Mouse (Mus musculus) forebrain, embryonic 10.5 days (tissue): ENCODE measurements around the gene Phactr1. TPM values are rescaled to one million over a fixed set of nuclear protein-coding genes. Genes with fewer than 3 reads are reported as not detected.
"Not testable (repeated sequence)": the region's sequence is repeated elsewhere in the genome, so short reads cannot be mapped to it uniquely, and the experiment has no call there.

Experiments
- DNase-seq: peaks from one replicate; pipeline ENCODE4 v3.0.0-alpha.2; 2017; ENCODE audit warnings: low spot score; ENCODE audit errors: extremely low spot score
- H3K27ac ChIP-seq: fragments of 300-500 bp; sonication (generic); 2 replicates; pipeline ENCODE4 v1.5.1; 2016; ENCODE audit warnings: mild to moderate bottlenecking
- H3K27me3 ChIP-seq: fragments of 300-500 bp; sonication (generic); 2 replicates; pipeline ENCODE4 v1.6.1; 2016; ENCODE audit warnings: mild to moderate bottlenecking; ENCODE audit not compliant: poor library complexity, severe bottlenecking
- H3K36me3 ChIP-seq: fragments of 300-500 bp; sonication (generic); replicated peaks from 2 replicates; pipeline ENCODE4 v1.6.1; 2016; ENCODE audit warnings: mild to moderate bottlenecking, moderate library complexity
- H3K4me1 ChIP-seq: fragments of 300-500 bp; sonication (generic); 2 replicates; pipeline ENCODE4 v1.6.1; 2016
- H3K4me3 ChIP-seq: fragments of 300-500 bp; sonication (generic); 2 replicates; pipeline ENCODE4 v1.5.1; 2016; ENCODE audit warnings: mild to moderate bottlenecking, moderate library complexity
- H3K9me3 ChIP-seq: fragments of 300-500 bp; sonication (generic); 2 replicates; pipeline ENCODE4 v1.6.1; 2016; ENCODE audit warnings: mild to moderate bottlenecking, moderate library complexity
- WGBS: fragments of 180-500 bp; shearing (Covaris S2); methylation state at CpG from one replicate; pipeline ENCODE4 v1.1.7; 2016; 5-methylcytosine and 5-hydroxymethylcytosine counted together
- polyA plus RNA-seq: library from polyadenylated mRNA; unstranded; fragments of >200 nt; fragmentation: Nextera tagmentation; extraction: Ambion mirVana; gene quantifications from 2 replicates; pipeline ENCODE4 v1.2.1, GENCODE M21; 2016

The Phactr1 gene
- polyA plus RNA-seq, 1 experiment from 2014 or later = 5.5 TPM

DNA sequence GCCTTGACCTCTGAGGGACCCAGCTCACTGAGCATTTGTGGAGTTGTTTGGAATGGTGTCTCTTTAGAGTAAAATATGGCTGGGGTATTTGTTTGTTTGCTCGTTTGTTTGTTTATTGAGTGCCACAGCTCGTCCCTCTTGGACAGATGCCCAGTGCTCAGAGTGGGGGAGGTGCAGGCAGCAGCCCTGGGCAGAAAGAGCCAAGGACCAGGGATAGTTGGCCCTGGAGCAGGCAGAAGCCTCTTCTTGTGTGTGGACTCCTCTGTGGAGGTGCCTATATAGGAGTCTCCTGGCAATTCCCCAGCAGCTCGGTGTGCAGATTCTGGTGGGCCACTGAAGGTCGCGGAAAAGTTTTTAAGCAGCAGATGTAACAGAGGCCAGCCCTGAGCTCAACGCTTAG is 236.8 kb downstream of the Phactr1 start:
- 29% methylated on average over 6 of the region's 6 CpGs for WGBS
- H3K27ac ChIP-seq = no peak overlapping the region
- H3K4me1 ChIP-seq = peaks cover 41% of the 10 kb centered on the region
- peaks cover 34% of the 10 kb centered on the region for H3K27me3 ChIP-seq
- DNase-seq = no peak
- no peaks in the 10 kb centered on the region for H3K9me3 ChIP-seq
- H3K36me3 ChIP-seq = no peaks in the 10 kb centered on the region
- H3K4me3 ChIP-seq = peak overlapping the region; percentile 78

DNA sequence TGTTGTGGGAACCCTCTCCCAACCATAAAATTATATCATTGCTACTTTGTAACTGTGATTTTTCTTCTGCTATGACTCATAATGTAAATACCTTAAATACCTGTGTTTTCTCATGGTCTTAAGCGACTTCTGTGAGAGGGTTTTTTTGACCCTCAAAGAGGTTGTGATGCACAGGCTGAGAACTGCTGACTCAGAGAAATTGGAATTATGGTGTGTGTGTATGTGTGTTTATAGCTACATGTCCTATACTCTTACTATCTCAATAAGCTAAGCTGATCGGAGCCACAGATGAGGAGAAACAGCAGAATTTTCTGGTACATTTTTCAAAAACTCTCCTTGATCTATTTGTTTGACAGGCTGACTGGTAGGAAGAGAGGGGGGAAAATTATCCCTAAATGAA is 239.6 kb downstream of the Phactr1 start:
- peaks cover 28% of the 10 kb centered on the region for H3K4me1 ChIP-seq
- peaks cover 30% of the 10 kb centered on the region for H3K27me3 ChIP-seq
- no peak overlapping the region for H3K27ac ChIP-seq
- H3K9me3 ChIP-seq = no peaks in the 10 kb centered on the region
- 90% methylated on average over 2 of the region's 2 CpGs for WGBS
- no peak overlapping the region for H3K4me3 ChIP-seq
- DNase-seq = no peak
- H3K36me3 ChIP-seq = no peaks in the 10 kb centered on the region

DNA sequence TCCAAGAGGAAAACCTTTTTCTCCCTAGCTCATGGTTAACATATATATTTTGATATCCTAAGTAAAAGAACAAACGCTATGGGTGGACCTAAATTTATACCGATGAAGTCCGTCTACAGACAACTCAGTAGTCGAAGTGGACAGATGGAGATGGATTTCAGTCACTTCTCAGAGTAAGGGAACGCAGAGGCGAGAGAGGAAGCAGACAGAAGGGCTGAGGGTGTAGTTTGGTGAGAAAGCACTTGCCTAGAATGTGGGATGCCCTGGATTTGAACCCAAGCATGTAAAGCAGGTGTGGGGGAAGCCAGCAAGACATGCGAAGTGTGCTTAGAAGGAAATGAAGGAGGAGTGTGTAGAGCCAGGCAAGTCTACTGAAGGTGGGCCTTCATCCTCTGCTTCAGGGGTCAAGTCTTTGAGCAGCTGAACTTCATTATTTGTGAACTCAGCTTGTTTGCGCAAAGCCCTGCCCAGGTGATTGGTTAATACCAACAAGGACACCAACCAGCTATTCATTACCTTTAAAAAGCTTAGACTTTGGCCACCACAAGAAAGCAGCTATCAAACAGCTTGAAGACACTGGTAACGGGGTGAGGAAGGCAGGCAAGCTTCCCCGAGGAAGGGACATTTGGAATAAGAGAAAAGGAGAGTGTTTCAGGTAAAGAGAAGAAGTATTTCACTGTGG is 241.5 kb downstream of the Phactr1 start:
- DNase-seq = no peak

DNA sequence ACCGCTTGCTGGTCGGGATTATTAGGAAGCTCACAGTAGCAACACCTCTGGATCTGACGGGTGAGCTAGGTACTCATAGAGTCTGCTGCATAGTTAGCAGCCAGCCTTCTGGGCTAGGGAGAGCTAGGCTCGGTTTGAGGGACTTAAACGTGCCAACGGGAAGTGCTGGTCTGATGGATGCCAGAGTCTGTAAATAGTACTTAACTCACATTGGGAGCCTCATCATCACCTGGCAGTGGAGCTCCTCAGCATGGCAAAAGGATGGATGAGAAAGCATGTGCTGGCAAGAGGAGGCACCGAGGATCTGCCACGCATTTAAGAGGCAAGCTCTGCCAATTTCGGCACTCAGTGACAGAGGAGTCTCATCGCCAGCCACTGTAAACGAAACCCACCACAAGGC is 247.4 kb downstream of the Phactr1 start:
- DNase-seq = no peak
- H3K4me3 ChIP-seq = no peak overlapping the region
- WGBS = 93% methylated on average over 11 of the region's 11 CpGs
- no peaks in the 10 kb centered on the region; the same call in 1 of the 2 replicates for H3K36me3 ChIP-seq
- H3K27me3 ChIP-seq = no peaks in the 10 kb centered on the region
- peaks cover 16% of the 10 kb centered on the region for H3K9me3 ChIP-seq
- peaks cover 13% of the 10 kb centered on the region for H3K4me1 ChIP-seq
- H3K27ac ChIP-seq = no peak overlapping the region

More for the DNA sequence above, 241.5 kb downstream of the Phactr1 start:
- H3K27ac ChIP-seq = no peak overlapping the region
- H3K9me3 ChIP-seq = peaks cover under 1% of the 10 kb centered on the region; the same call in 1 of the 2 replicates
- H3K36me3 ChIP-seq = no peaks in the 10 kb centered on the region
- H3K4me3 ChIP-seq = no peak overlapping the region
- peaks cover 10% of the 10 kb centered on the region for H3K4me1 ChIP-seq
- peaks cover 11% of the 10 kb centered on the region for H3K27me3 ChIP-seq
- WGBS = 94% methylated on average over 10 of the region's 10 CpGs

DNA sequence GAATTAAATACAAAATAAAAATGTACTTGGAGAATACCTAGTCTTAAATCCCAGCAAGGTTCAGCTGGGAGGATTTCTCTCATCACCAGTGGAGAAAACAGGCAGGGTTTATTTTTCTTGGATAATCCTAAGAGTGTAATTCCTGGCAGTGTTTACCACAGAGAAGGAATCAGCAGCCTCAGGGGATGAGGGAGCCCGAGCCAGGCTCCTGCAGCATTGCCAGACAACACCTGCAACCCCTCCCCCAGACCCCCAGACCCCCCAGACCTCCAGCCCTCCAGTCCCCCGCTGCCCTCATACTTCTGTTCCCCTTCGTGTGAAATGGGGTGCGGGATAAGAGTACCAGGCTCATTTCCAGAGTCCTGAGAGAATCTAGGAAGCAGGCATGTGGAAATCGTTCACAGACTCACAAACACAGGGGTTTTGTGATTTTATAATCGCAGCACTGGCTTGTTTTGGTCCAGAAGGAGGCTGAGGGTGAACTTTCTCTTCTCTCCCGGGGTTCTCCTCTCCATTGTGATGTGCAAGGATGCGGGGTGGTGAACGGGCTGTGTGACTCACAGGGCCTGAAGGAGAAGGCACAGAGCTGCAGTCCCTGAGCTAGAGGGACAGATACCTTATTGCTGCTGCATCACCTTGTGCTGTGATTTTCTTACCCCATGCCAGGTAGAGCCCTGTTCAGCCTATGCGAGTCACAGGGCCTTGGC is 249.3 kb downstream of the Phactr1 start:
- Histone ChIP-seq H3K9me3 (peaks cover 16% of the 10 kb centered on the region), H3K4me3 (no peak overlapping the region), H3K4me1 (peaks cover 18% of the 10 kb centered on the region), H3K36me3 (no peaks in the 10 kb centered on the region; the same call in 1 of the 2 replicates), H3K27ac (no peak overlapping the region), H3K27me3 (no peaks in the 10 kb centered on the region)
- WGBS = 46% methylated on average over 10 of the region's 10 CpGs
- no peak for DNase-seq

DNA sequence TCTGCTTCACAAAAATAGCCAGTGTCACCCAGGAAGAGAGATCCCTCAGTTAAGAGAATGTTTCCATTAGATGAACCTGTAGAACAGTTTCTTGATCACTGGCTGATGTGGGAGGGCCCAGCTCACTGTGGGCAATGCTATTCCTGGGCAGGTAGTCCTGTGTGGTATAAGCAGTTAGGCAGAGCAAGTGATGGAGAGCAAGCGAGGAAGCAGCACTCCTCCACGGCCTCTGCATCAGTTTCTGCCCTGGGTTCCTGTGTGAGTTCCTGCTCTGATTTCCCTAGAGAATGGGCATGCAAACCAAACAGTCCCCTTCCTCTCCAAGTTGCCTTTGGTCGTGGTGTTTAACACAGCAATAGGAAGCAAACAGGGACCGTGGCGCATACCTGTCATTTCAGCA is 251.6 kb downstream of the Phactr1 start:
- Histone ChIP-seq H3K27ac (no peak overlapping the region), H3K4me3 (no peak overlapping the region), H3K36me3 (no peaks in the 10 kb centered on the region; the same call in 1 of the 2 replicates), H3K27me3 (no peaks in the 10 kb centered on the region), H3K9me3 (peaks cover 15% of the 10 kb centered on the region), H3K4me1 (peaks cover 22% of the 10 kb centered on the region)
- WGBS = 90% methylated on average over 5 of the region's 5 CpGs
- DNase-seq = no peak

DNA sequence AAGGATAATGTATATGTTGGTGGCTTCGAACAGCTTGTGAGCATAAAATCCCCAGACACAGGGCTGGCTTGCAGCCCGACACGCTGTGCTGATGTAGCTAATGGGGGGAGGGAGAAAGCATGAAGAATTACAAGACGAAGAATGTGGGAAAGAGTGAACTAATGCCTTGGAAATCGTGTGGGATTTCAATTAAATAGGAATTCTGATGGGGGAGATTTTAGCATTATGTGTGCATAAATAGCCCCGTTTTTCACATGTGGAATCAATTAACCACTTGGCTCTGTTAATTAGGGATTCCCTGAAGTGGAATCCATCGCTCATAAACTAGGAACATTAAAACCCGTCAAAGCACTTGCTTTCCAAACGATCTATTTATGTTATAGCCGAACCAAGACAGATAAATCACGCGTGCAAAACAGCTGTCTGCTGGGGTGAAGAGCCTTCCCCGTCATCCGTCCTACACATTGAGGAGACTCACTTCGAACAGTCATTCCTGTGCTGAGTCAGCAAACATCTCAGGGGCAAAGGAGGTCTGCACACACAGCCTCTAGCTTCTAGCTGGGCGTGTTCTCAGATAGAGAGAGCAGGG is 254.2 kb downstream of the Phactr1 start:
- H3K27me3 ChIP-seq = no peaks in the 10 kb centered on the region
- H3K27ac ChIP-seq = no peak overlapping the region
- 76% methylated on average over 16 of the region's 16 CpGs for WGBS
- H3K4me3 ChIP-seq = no peak overlapping the region
- H3K9me3 ChIP-seq = no peaks in the 10 kb centered on the region
- no peaks in the 10 kb centered on the region for H3K36me3 ChIP-seq
- peaks cover 18% of the 10 kb centered on the region for H3K4me1 ChIP-seq
- DNase-seq = no peak

DNA sequence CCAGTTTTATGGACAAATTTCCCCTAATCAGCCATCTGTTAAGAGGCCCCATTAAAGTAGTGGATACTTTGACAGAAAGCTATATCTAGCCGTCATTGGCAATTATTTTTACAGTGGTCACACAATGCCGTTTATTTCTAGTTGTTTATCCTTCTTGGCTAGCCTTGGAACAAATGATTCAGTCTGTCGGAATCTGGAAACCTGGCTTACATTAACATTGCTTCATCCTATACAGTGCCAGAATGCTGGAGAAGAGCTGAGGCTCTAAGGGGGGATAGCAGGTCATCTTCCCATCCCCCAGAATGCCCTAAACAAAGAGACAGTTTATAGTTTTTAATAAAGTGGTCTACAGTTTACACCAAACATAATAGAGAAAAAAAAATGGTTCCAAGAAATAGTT is 257.4 kb downstream of the Phactr1 start:
- 86% methylated on average over 3 of the region's 3 CpGs for WGBS
- no peaks in the 10 kb centered on the region for H3K36me3 ChIP-seq
- no peak overlapping the region for H3K27ac ChIP-seq
- H3K27me3 ChIP-seq = no peaks in the 10 kb centered on the region
- H3K4me3 ChIP-seq = no peak overlapping the region
- H3K9me3 ChIP-seq = no peaks in the 10 kb centered on the region
- no peak for DNase-seq
- peaks cover 8% of the 10 kb centered on the region for H3K4me1 ChIP-seq

DNA sequence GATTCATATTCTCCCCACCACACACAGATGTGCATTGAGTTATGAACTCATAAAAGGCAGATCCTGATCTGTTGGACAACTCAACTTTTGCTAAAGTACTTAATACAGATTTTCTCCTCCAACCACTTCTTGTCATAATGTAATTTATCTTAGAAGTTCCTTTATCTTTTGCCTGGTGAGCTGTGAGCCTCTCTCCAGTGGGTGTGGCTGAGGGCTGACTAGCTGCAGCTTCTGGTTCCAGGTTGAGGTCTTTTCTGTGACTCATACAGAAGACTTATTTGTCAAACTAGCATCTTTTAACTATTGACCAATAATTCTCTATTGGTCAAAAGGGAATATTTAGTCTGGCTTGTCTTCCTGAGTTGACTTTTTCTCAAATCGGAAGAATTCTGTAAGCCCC is 257.9 kb downstream of the Phactr1 start:
- Histone ChIP-seq H3K4me1 (peaks cover 8% of the 10 kb centered on the region), H3K4me3 (no peak overlapping the region), H3K9me3 (no peaks in the 10 kb centered on the region), H3K27me3 (no peaks in the 10 kb centered on the region), H3K36me3 (no peaks in the 10 kb centered on the region), H3K27ac (no peak overlapping the region)
- DNase-seq = no peak
- WGBS = 94% methylated on average over 1 of the region's 1 CpGs

DNA sequence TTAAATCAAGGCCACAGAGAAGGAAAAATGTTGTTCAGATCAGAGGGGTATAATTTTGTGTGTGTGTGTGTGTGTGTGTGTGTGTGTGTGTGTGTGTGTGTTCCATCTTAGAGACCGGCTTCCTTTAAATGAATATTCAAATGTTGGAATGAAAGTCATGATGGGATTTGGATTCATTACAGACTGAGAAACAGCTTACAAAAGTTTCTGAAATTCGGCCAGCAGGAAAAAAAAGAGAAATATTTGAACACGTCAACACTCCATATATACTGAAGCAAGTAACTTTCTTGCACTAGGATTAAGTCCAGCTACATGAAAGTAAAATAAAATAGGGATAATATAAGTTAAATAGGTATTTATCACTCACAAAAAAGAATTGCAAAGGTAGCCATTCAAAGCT is 259.8 kb downstream of the Phactr1 start:
- H3K9me3 ChIP-seq = no peaks in the 10 kb centered on the region
- DNase-seq = no peak
- no peaks in the 10 kb centered on the region for H3K36me3 ChIP-seq
- no peak overlapping the region for H3K4me3 ChIP-seq
- no peaks in the 10 kb centered on the region for H3K4me1 ChIP-seq
- no peak overlapping the region for H3K27ac ChIP-seq
- WGBS = 92% methylated on average over 3 of the region's 3 CpGs
- H3K27me3 ChIP-seq = no peaks in the 10 kb centered on the region

DNA sequence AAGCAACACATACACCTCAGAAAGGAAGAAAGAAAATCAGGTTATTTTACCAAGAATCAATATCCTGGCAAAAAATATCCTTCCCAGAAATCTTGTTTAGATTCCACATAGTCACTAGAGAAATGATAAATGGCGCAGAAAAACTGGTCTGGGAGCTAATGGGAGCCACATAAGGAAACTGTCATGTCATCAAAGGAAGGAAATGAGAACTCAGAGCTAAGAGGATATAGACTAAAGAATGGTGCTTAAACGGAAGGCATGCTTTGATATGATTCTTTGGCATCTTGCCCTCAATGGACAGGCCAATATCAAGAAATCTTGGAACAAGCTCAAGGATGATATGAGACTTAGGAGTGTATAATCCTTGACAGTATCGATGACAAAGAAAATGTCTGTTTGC is 263.7 kb downstream of the Phactr1 start:
- Histone ChIP-seq H3K27me3 (no peaks in the 10 kb centered on the region), H3K27ac (no peak overlapping the region), H3K9me3 (no peaks in the 10 kb centered on the region), H3K4me1 (no peaks in the 10 kb centered on the region), H3K4me3 (no peak overlapping the region), H3K36me3 (no peaks in the 10 kb centered on the region)
- no peak for DNase-seq
- WGBS = 84% methylated on average over 3 of the region's 3 CpGs

DNA sequence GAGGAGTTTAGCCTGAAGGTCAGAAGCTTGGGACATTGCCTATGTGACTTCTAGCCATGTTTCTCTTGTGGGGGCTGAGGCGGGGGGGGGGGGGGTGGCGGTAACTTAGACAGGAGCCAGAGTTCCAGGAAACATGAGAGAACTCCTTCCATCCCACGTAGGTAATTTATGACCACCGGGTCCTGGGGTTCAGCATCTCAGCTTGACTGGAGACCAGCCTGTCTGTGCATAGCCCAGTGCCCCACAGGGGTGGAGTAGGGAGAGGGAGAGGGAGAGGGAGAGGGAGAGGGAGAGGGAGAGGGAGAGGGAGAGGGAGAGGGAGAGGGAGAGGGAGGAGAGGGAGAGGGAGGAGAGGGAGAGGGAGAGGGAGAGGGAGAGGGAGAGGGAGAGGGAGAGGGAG is 264.8 kb downstream of the Phactr1 start:
- not testable (repeated sequence) for DNase-seq, H3K4me1 ChIP-seq, H3K27me3 ChIP-seq, H3K9me3 ChIP-seq, H3K36me3 ChIP-seq, H3K27ac ChIP-seq, H3K4me3 ChIP-seq
- 68% methylated on average over 4 of the region's 4 CpGs for WGBS

DNA sequence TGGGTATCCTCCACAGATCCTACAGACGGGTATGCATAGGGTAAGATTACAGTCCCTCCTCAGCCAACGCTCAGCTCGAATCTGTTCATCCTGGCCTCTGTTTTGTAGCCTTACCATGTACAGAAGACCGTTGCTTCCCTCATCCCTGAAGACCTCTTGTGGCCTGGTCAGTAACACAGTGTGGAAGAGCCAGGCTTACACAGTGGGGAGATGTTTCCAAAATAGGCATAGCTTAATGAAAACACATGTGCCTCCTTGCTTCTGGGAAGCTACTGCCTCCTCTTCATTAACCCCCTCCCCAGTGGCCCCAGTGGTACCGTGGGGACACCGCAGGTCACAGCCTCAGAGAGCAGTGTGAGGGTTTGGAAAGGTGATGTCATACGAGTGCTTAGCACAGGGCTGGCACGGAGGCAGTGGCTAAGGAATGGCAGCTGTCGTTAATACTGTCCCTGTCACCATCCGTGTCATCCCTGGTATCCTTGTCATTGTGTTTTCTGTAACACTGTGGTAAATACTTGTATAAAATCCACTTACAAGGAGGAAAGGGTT is 268.4 kb downstream of the Phactr1 start:
- Histone ChIP-seq H3K9me3 (no peaks in the 10 kb centered on the region), H3K4me1 (peaks cover 5% of the 10 kb centered on the region; the same call in 1 of the 2 replicates), H3K36me3 (no peaks in the 10 kb centered on the region), H3K27ac (no peak overlapping the region), H3K27me3 (no peaks in the 10 kb centered on the region), H3K4me3 (no peak overlapping the region)
- 81% methylated on average over 10 of the region's 10 CpGs for WGBS
- DNase-seq = no peak
